Mouse (Mus musculus): ENCODE results near the gene Btbd35f12. TPM values are rescaled to one million over a fixed set of nuclear protein-coding genes. Genes with fewer than 3 reads are reported as not detected.
"Not testable (repeated sequence)": the region's sequence is repeated elsewhere in the genome, so short reads cannot be mapped to it uniquely, and the experiment has no call there.

The Btbd35f12 gene
- polyA plus RNA-seq (2015; fragmentation: Nextera tagmentation; extraction: Ambion mirVana): not detected in 2 replicates

GRCm38 (mm10) chrX:33313079-33313478 lies at the start of gene Btbd35f12:
Btbd35f12 (plus strand) TSS chrX:33313379.
- not testable (repeated sequence) for ATAC-seq (ENCODE audit: insufficient read depth, low FRiP score)

GRCm38 (mm10) chrX:33353254-33353653 lies 40.1 kb downstream of the Btbd35f12 start:
- not testable (repeated sequence) for H3K36me3 ChIP-seq (ENCODE audit: control insufficient read depth, insufficient read depth, low read length); H3K4me2 ChIP-seq (ENCODE audit: low read depth, low read length); H3K27me3 ChIP-seq (ENCODE audit: control insufficient read depth, insufficient read depth, low read length); H3K9ac ChIP-seq (ENCODE audit: low read length); H3K27ac ChIP-seq (ENCODE audit: low read length); H3K4me1 ChIP-seq (ENCODE audit: control insufficient read depth, insufficient read depth, low read length); ATAC-seq (ENCODE audit: insufficient read depth, low FRiP score); H3K4me3 ChIP-seq (replicated peaks; ENCODE audit: low read length); H3K9me3 ChIP-seq (replicated peaks; ENCODE audit: control insufficient read depth, low read length)
- 76% methylated on average over 2 of the region's 2 CpGs for WGBS

More at GRCm38 (mm10) chrX:33313079-33313478, at the start of gene Btbd35f12:
- H3K9ac ChIP-seq (ENCODE audit: low read length); H3K27me3 ChIP-seq (ENCODE audit: control insufficient read depth, insufficient read depth, low read length); H3K36me3 ChIP-seq (ENCODE audit: control insufficient read depth, insufficient read depth, low read length); H3K27ac ChIP-seq (ENCODE audit: low read length); H3K9me3 ChIP-seq (replicated peaks; ENCODE audit: control insufficient read depth, low read length); H3K4me1 ChIP-seq (ENCODE audit: control insufficient read depth, insufficient read depth, low read length); H3K4me2 ChIP-seq (ENCODE audit: low read depth, low read length); H3K4me3 ChIP-seq (replicated peaks; ENCODE audit: low read length): not testable (repeated sequence)
- no CpG with 5 or more reads among the region's 3 CpGs for WGBS

Other genes with a start within 250 kb of the Btbd35f12 start
- not detected in 2 replicates for gene Spin2-ps6, start 78.5 kb upstream of the Btbd35f12 start, polyA plus RNA-seq (2015; fragmentation: Nextera tagmentation; extraction: Ambion mirVana)